16 mouse cellular contexts compared by ENCODE assay signal in genomic region chr1:107565644-107566043, GRCm38 (mm10). TPM values are rescaled to one million over a fixed set of nuclear protein-coding genes. Genes with fewer than 3 reads are reported as not detected.
DNase-seq lines count a peak whose midpoint lies in the region; ATAC-seq and TF ChIP-seq lines count a peak whose summit lies in the region.
"Had no signal": no experiment of that assay in that cellular context is flagged by ENCODE, and none has a peak within 500 bp of the region (broad histone marks: within the 10 kb centered on the region; RNA-seq: fewer than 3 reads in every experiment).

No protein-coding gene starts in this region.

- no peak for DNase-seq in frontal cortex, postnatal 36 days (ENCODE audit: low spot score in 2 of 2)
- no peak for DNase-seq in left cerebral cortex, adult 2 months (ENCODE audit: extremely low spot score in 1 of 2, low spot score in 2 of 2)
- no peak for DNase-seq in left cerebral cortex, postnatal 36 days (ENCODE audit: low spot score in 2 of 2)
- DNase-seq in ES-CJ7 (ENCODE audit: low read depth, low spot score), result peak; percentile 19
- DNase-seq in brain, embryonic 14.5 days (ENCODE audit: low read depth), result peak; percentile 63
- no peak for DNase-seq in spleen, postnatal 36 days (ENCODE audit: low spot score in 2 of 2)
- DNase-seq in gastrocnemius, adult 18-20 months (ENCODE audit: low spot score), result no peak
- DNase-seq: adrenal gland, postnatal 36 days; kidney, postnatal 14 days; thymus, postnatal 36 days had no signal

- H3K4me3 ChIP-seq in left cerebral cortex, adult 2 months, result no peak overlapping the region
- H3K4me3 ChIP-seq: embryonic facial prominence, embryonic 10.5 days; heart, embryonic 15.5 days; limb, embryonic 13.5 days; midbrain, embryonic 15.5 days had no signal

- intact Hi-C loops in left cerebral cortex, adult 2 months (cut with DNase I), result loop anchor here (1.0 to 2.0 kb wide), 2 partner anchors 27 to 33 kb away; no protein-coding TSS in a partner anchor
- intact Hi-C loops in left cerebral cortex, postnatal 36 days (cut with DNase I), result loop anchor here (2.0 kb wide), 1 partner anchor 33 kb away; no protein-coding TSS in a partner anchor

- TF ChIP-seq CTCF in left cerebral cortex, adult 2 months (IDR thresholded peaks at IDR 0.05), result peak; percentile 30
- no peak for TF ChIP-seq CTCF in brain, embryonic 14.5 days (IDR thresholded peaks at IDR 0.05; ENCODE audit: borderline replicate concordance, extremely low read depth, insufficient read depth, insufficient read length)

- no peak for TF ChIP-seq POLR2A in brain, embryonic 14.5 days (IDR thresholded peaks at IDR 0.05; ENCODE audit: borderline replicate concordance, extremely low read depth, insufficient read depth, insufficient read length, poor library complexity, severe bottlenecking)

- no peak overlapping the region for H3K27ac ChIP-seq in left cerebral cortex, adult 2 months
- H3K27ac ChIP-seq: embryonic facial prominence, embryonic 10.5 days; heart, embryonic 15.5 days; limb, embryonic 13.5 days; midbrain, embryonic 15.5 days had no signal

- peak; percentile 34; the same call in 1 of the 2 replicates for ATAC-seq in frontal cortex, adult (ENCODE audit: low TSS enrichment)
- ATAC-seq: midbrain, embryonic 15.5 days had no signal

RNA-seq across cellular contexts. Expression of gene Serpinb8, which starts 24.2 kb away (rescaled TPM):
- 10 to 100 TPM; 16.0 to 17.7 TPM for total RNA-seq in left cerebral cortex, adult 2 months (2021)
- 10 to 100 TPM; 12.8 to 15.5 TPM for total RNA-seq in left cerebral cortex, postnatal 36 days (2021)
- polyA plus RNA-seq in brain, embryonic 14.5 days (2012; rRNA removed), result 0.33 and 0.44 TPM in 2 replicates
- total RNA-seq in gastrocnemius, adult 18-20 months (2021), result 1 to 10 TPM in 1 of 2 experiments, under 1 TPM in 1; 0.55 to 3.5 TPM

RNA-seq across cellular contexts. Expression of gene Serpinb2, which starts 54.4 kb away (rescaled TPM):
- not detected for total RNA-seq in left cerebral cortex, adult 2 months (2021)
- total RNA-seq in left cerebral cortex, postnatal 36 days (2021), result not detected
- polyA plus RNA-seq in brain, embryonic 14.5 days (2012; rRNA removed), result 0.16 and 0.40 TPM in 2 replicates
- not detected for total RNA-seq in gastrocnemius, adult 18-20 months (2021)
- total RNA-seq: G1E had no signal
- polyA plus RNA-seq: midbrain, embryonic 15.5 days had no signal

Comparison
In these comparisons a context has a peak if more than half of its experiments do, and no peak if none do; other contexts are left out.
1. DNase-seq: peak in ES-CJ7 (single experiment) and brain, embryonic 14.5 days (single experiment); none in frontal cortex, postnatal 36 days (0 of 2), left cerebral cortex, adult 2 months (0 of 2), left cerebral cortex, postnatal 36 days (0 of 2), spleen, postnatal 36 days (0 of 2) and gastrocnemius, adult 18-20 months (single experiment).